Mouse (Mus musculus): ENCODE results near the gene Hist1h1d. TPM values are rescaled to one million over a fixed set of nuclear protein-coding genes. Genes with fewer than 3 reads are reported as not detected.

Hist1h1d gene
- polyA plus RNA-seq, 1 experiment: 0.21 TPM

Other genes with a start within 250 kb of the Hist1h1d start
- 0.86 and 1.1 TPM in 2 replicates for gene Zfp322a, start 184.1 kb upstream of the Hist1h1d start, polyA plus RNA-seq (2012; rRNA removed)
- gene Abt1, start 129.4 kb upstream of the Hist1h1d start, polyA plus RNA-seq (2012; rRNA removed): 2.5 and 3.4 TPM in 2 replicates
- gene Btn1a1, start 87.4 kb upstream of the Hist1h1d start, polyA plus RNA-seq (2012; rRNA removed): 0.05 TPM in 1 of 2 replicates, not detected in the other
- not detected in 2 replicates for gene Btn2a2, start 64.4 kb upstream of the Hist1h1d start, polyA plus RNA-seq (2012; rRNA removed)
- 61.1 and 64.4 TPM in 2 replicates for gene Hist1h4h, start 22.2 kb upstream of the Hist1h1d start, polyA plus RNA-seq (2012; rRNA removed)
- gene Hist1h2af, start 19.4 kb upstream of the Hist1h1d start, polyA plus RNA-seq (2012; rRNA removed): 294 and 1,013 TPM in 2 replicates
- 48.3 and 64.0 TPM in 2 replicates for gene Hist1h3g, start 17.8 kb upstream of the Hist1h1d start, polyA plus RNA-seq (2012; rRNA removed)
- gene Hist1h2bh, start 9.9 kb upstream of the Hist1h1d start, polyA plus RNA-seq (2012; rRNA removed): 5.4 and 6.9 TPM in 2 replicates
- gene Hist1h3f, start 9.2 kb upstream of the Hist1h1d start, polyA plus RNA-seq (2012; rRNA removed): 11.5 and 15.6 TPM in 2 replicates
- gene Hist1h4f, start 1.6 kb upstream of the Hist1h1d start, polyA plus RNA-seq (2012; rRNA removed): 11.2 and 13.2 TPM in 2 replicates
- 47.5 and 78.7 TPM in 2 replicates for gene Hist1h3e, start 9.1 kb downstream of the Hist1h1d start, polyA plus RNA-seq (2012; rRNA removed)
- 24.2 and 35.8 TPM in 2 replicates for gene Hist1h2ae, start 18.0 kb downstream of the Hist1h1d start, polyA plus RNA-seq (2012; rRNA removed)
- 52.2 and 87.2 TPM in 2 replicates for gene Hist1h2bg, start 18.1 kb downstream of the Hist1h1d start, polyA plus RNA-seq (2012; rRNA removed)
- 15.9 and 25.7 TPM in 2 replicates for gene Hist1h2bf, start 20.9 kb downstream of the Hist1h1d start, polyA plus RNA-seq (2012; rRNA removed)
- 17.3 and 24.2 TPM in 2 replicates for gene Hist1h2ad, start 21.1 kb downstream of the Hist1h1d start, polyA plus RNA-seq (2012; rRNA removed)
- 18.4 and 28.3 TPM in 2 replicates for gene Hist1h3d, start 22.5 kb downstream of the Hist1h1d start, polyA plus RNA-seq (2012; rRNA removed)
- gene Hist1h4d, start 28.3 kb downstream of the Hist1h1d start, polyA plus RNA-seq (2012; rRNA removed): 10.1 and 14.2 TPM in 2 replicates
- 2.6 and 3.4 TPM in 2 replicates for gene Hist1h2be, start 67.9 kb downstream of the Hist1h1d start, polyA plus RNA-seq (2012; rRNA removed)
- 2.3 and 2.7 TPM in 2 replicates for gene Hist1h1e, start 69.3 kb downstream of the Hist1h1d start, polyA plus RNA-seq (2012; rRNA removed)
- 2.6 and 3.1 TPM in 2 replicates for gene Hist1h2ac, start 130.7 kb downstream of the Hist1h1d start, polyA plus RNA-seq (2012; rRNA removed)
- gene Hist1h2bc, start 130.9 kb downstream of the Hist1h1d start, polyA plus RNA-seq (2012; rRNA removed): 251 and 289 TPM in 2 replicates
- gene Hist1h1t, start 142.6 kb downstream of the Hist1h1d start, polyA plus RNA-seq (2012; rRNA removed): not detected in 2 replicates
- gene Hist1h4c, start 145.2 kb downstream of the Hist1h1d start, polyA plus RNA-seq (2012; rRNA removed): 9.0 and 13.0 TPM in 2 replicates
- gene Hfe, start 157.6 kb downstream of the Hist1h1d start, polyA plus RNA-seq (2012; rRNA removed): 11.5 and 18.9 TPM in 2 replicates
- gene Hist1h1c, start 185.5 kb downstream of the Hist1h1d start, polyA plus RNA-seq (2012; rRNA removed): 35.1 and 42.3 TPM in 2 replicates
- gene Hist1h3c, start 192.3 kb downstream of the Hist1h1d start, polyA plus RNA-seq (2012; rRNA removed): 43.8 and 64.9 TPM in 2 replicates
- 18.2 and 27.3 TPM in 2 replicates for gene Hist1h2bb, start 193.5 kb downstream of the Hist1h1d start, polyA plus RNA-seq (2012; rRNA removed)
- 36.8 and 63.0 TPM in 2 replicates for gene Hist1h2ab, start 197.9 kb downstream of the Hist1h1d start, polyA plus RNA-seq (2012; rRNA removed)
- gene Hist1h3b, start 199.0 kb downstream of the Hist1h1d start, polyA plus RNA-seq (2012; rRNA removed): 36.8 and 58.4 TPM in 2 replicates
- 6.5 and 10.1 TPM in 2 replicates for gene Hist1h4b, start 203.8 kb downstream of the Hist1h1d start, polyA plus RNA-seq (2012; rRNA removed)
- 17.5 and 20.9 TPM in 2 replicates for gene Hist1h4a, start 208.0 kb downstream of the Hist1h1d start, polyA plus RNA-seq (2012; rRNA removed)
- gene Hist1h3a, start 209.1 kb downstream of the Hist1h1d start, polyA plus RNA-seq (2012; rRNA removed): 37.1 and 48.7 TPM in 2 replicates
- gene Hist1h1a, start 210.4 kb downstream of the Hist1h1d start, polyA plus RNA-seq (2012; rRNA removed): 0.79 and 1.0 TPM in 2 replicates
- gene Trim38, start 216.7 kb downstream of the Hist1h1d start, polyA plus RNA-seq (2012; rRNA removed): 0.09 TPM in 1 of 2 replicates, not detected in the other